Mouse (Mus musculus): ENCODE measurements at regions not wholly inside any gene's neighbourhood (a gene's known extent, or its start where the extent isn't known, plus 50 kb on each side); places are given as distances from the start of the nearest gene placed in this dataset.

- Histone ChIP-seq H3K9ac (replicated peaks; ENCODE audit: low read length) (no peak overlapping the region), H3K4me3 (ENCODE audit: low read depth, low read length) (no peak overlapping the region), H3K4me1 (ENCODE audit: control insufficient read depth, insufficient read depth, low read length) (peaks cover 6% of the 10 kb centered on the region), H3K27ac (replicated peaks; ENCODE audit: low read depth, low read length) (no peak overlapping the region), H3K27me3 (ENCODE audit: control insufficient read depth, insufficient read depth, low read length) (no peaks in the 10 kb centered on the region), H3K36me3 (replicated peaks; ENCODE audit: control insufficient read depth, insufficient read depth, low read depth, low read length) (no peaks in the 10 kb centered on the region), H3K9me3 (replicated peaks; ENCODE audit: control insufficient read depth, low read length) (no peaks in the 10 kb centered on the region), H3K4me2 (ENCODE audit: low read depth, low read length) (no peak overlapping the region)
- no peak for ATAC-seq (replicated peaks; ENCODE audit: insufficient number of reproducible peaks, low FRiP score, low TSS enrichment, low read depth)
- WGBS, result 93% methylated on average over 5 of the region's 5 CpGs
- DNase-seq (ENCODE audit: low spot score), result no peak
These were observed 67.9 kb upstream of the Pmepa1 start for GRCm38 (mm10) chr2:173344221-173344620.

GRCm38 (mm10) chr2:173347341-173347740, 71.0 kb upstream of the Pmepa1 start:
- H3K4me1 ChIP-seq (ENCODE audit: control insufficient read depth, insufficient read depth, low read length), result peaks cover 5% of the 10 kb centered on the region
- no peak overlapping the region for H3K27ac ChIP-seq (replicated peaks; ENCODE audit: low read depth, low read length)
- no peak for ATAC-seq (replicated peaks; ENCODE audit: insufficient number of reproducible peaks, low FRiP score, low TSS enrichment, low read depth)
- DNase-seq (ENCODE audit: low spot score), result no peak
- H3K36me3 ChIP-seq (replicated peaks; ENCODE audit: control insufficient read depth, insufficient read depth, low read depth, low read length), result no peaks in the 10 kb centered on the region
- H3K4me2 ChIP-seq (ENCODE audit: low read depth, low read length), result no peak overlapping the region
- no peak overlapping the region for H3K9ac ChIP-seq (replicated peaks; ENCODE audit: low read length)
- no peak overlapping the region for H3K4me3 ChIP-seq (ENCODE audit: low read depth, low read length)
- WGBS, result 75% methylated on average over 11 of the region's 11 CpGs
- H3K27me3 ChIP-seq (ENCODE audit: control insufficient read depth, insufficient read depth, low read length), result no peaks in the 10 kb centered on the region
- no peaks in the 10 kb centered on the region for H3K9me3 ChIP-seq (replicated peaks; ENCODE audit: control insufficient read depth, low read length)

DNA sequence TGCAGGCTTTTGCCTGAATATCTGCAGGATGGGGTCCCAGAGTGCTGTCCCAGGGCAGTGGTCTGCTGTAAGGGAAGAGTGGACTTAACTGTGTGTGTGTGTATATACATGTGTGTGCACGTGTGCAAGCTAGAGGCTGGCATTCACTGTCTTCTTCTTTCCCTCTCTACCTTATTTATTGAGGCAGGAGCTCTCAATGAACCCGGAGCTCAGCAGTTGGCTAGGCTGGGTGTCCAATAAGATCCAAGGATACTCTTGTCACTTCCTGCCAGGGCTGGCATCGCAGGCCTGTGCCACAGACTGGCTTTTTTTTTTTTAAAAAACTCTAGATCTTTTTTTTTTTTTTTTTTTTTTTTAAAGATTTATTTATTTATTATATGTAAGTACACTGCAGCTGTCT, 72.4 kb upstream of the Pmepa1 start:
- H3K4me2 ChIP-seq (ENCODE audit: low read depth, low read length), result no peak overlapping the region
- H3K27me3 ChIP-seq (ENCODE audit: control insufficient read depth, insufficient read depth, low read length), result no peaks in the 10 kb centered on the region
- no peaks in the 10 kb centered on the region for H3K36me3 ChIP-seq (replicated peaks; ENCODE audit: control insufficient read depth, insufficient read depth, low read depth, low read length)
- peaks cover 8% of the 10 kb centered on the region for H3K4me1 ChIP-seq (ENCODE audit: control insufficient read depth, insufficient read depth, low read length)
- no peak overlapping the region for H3K9ac ChIP-seq (replicated peaks; ENCODE audit: low read length)
- H3K27ac ChIP-seq (replicated peaks; ENCODE audit: low read depth, low read length), result no peak overlapping the region
- no peak for DNase-seq (ENCODE audit: low spot score)
- no peak for ATAC-seq (replicated peaks; ENCODE audit: insufficient number of reproducible peaks, low FRiP score, low TSS enrichment, low read depth)
- no peak overlapping the region for H3K4me3 ChIP-seq (ENCODE audit: low read depth, low read length)
- 74% methylated on average over 3 of the region's 3 CpGs for WGBS
- H3K9me3 ChIP-seq (replicated peaks; ENCODE audit: control insufficient read depth, low read length), result no peaks in the 10 kb centered on the region

DNA sequence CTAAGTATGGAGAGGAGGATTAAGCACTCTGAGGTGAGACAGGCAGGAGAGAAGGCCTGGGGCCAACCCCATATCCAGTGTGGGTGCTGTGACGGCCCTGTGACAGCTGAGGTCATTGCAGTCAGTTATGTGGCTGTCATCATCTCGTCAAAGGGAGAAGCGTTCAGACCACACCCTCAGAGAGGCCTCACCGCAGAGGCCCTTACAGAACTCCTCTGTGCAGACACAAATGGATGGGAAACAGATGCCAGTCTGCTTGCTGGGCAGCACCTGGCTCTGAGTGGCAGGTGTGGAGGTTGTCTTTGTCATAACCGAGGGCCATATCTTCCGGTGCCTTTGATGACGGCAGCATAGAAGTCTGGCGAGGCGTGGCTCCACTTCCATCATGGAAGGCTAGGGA, 73.2 kb upstream of the Pmepa1 start:
- H3K9me3 ChIP-seq (replicated peaks; ENCODE audit: control insufficient read depth, low read length), result no peaks in the 10 kb centered on the region
- no peak overlapping the region for H3K9ac ChIP-seq (replicated peaks; ENCODE audit: low read length)
- no peak overlapping the region for H3K27ac ChIP-seq (replicated peaks; ENCODE audit: low read depth, low read length)
- 62% methylated on average over 9 of the region's 9 CpGs for WGBS
- ATAC-seq (replicated peaks; ENCODE audit: insufficient number of reproducible peaks, low FRiP score, low TSS enrichment, low read depth) (no peak), DNase-seq (ENCODE audit: low spot score) (no peak)
- no peaks in the 10 kb centered on the region for H3K27me3 ChIP-seq (ENCODE audit: control insufficient read depth, insufficient read depth, low read length)
- no peak overlapping the region for H3K4me3 ChIP-seq (ENCODE audit: low read depth, low read length)
- no peaks in the 10 kb centered on the region for H3K36me3 ChIP-seq (replicated peaks; ENCODE audit: control insufficient read depth, insufficient read depth, low read depth, low read length)
- H3K4me2 ChIP-seq (ENCODE audit: low read depth, low read length), result no peak overlapping the region
- H3K4me1 ChIP-seq (ENCODE audit: control insufficient read depth, insufficient read depth, low read length), result peaks cover 8% of the 10 kb centered on the region

GRCm38 (mm10) chr2:173349910-173350309, 73.6 kb upstream of the Pmepa1 start:
- Histone ChIP-seq H3K27ac (replicated peaks; ENCODE audit: low read depth, low read length) (no peak overlapping the region), H3K27me3 (ENCODE audit: control insufficient read depth, insufficient read depth, low read length) (no peaks in the 10 kb centered on the region), H3K9me3 (replicated peaks; ENCODE audit: control insufficient read depth, low read length) (no peaks in the 10 kb centered on the region), H3K4me2 (ENCODE audit: low read depth, low read length) (no peak overlapping the region), H3K36me3 (replicated peaks; ENCODE audit: control insufficient read depth, insufficient read depth, low read depth, low read length) (no peaks in the 10 kb centered on the region), H3K4me1 (ENCODE audit: control insufficient read depth, insufficient read depth, low read length) (peaks cover 8% of the 10 kb centered on the region), H3K9ac (replicated peaks; ENCODE audit: low read length) (no peak overlapping the region), H3K4me3 (ENCODE audit: low read depth, low read length) (no peak overlapping the region)
- DNase-seq (ENCODE audit: low spot score) (no peak), ATAC-seq (replicated peaks; ENCODE audit: insufficient number of reproducible peaks, low FRiP score, low TSS enrichment, low read depth) (no peak)
- WGBS, result 81% methylated on average over 4 of the region's 4 CpGs

GRCm38 (mm10) chr2:173350405-173350804, 74.1 kb upstream of the Pmepa1 start:
- DNase-seq (ENCODE audit: low spot score) (no peak), ATAC-seq (replicated peaks; ENCODE audit: insufficient number of reproducible peaks, low FRiP score, low TSS enrichment, low read depth) (no peak)
- Histone ChIP-seq H3K27ac (replicated peaks; ENCODE audit: low read depth, low read length) (no peak overlapping the region), H3K9ac (replicated peaks; ENCODE audit: low read length) (no peak overlapping the region), H3K9me3 (replicated peaks; ENCODE audit: control insufficient read depth, low read length) (no peaks in the 10 kb centered on the region), H3K4me2 (ENCODE audit: low read depth, low read length) (no peak overlapping the region), H3K27me3 (ENCODE audit: control insufficient read depth, insufficient read depth, low read length) (no peaks in the 10 kb centered on the region), H3K4me1 (ENCODE audit: control insufficient read depth, insufficient read depth, low read length) (peaks cover 8% of the 10 kb centered on the region), H3K4me3 (ENCODE audit: low read depth, low read length) (no peak overlapping the region), H3K36me3 (replicated peaks; ENCODE audit: control insufficient read depth, insufficient read depth, low read depth, low read length) (no peaks in the 10 kb centered on the region)
- 89% methylated on average over 3 of the region's 3 CpGs for WGBS

DNA sequence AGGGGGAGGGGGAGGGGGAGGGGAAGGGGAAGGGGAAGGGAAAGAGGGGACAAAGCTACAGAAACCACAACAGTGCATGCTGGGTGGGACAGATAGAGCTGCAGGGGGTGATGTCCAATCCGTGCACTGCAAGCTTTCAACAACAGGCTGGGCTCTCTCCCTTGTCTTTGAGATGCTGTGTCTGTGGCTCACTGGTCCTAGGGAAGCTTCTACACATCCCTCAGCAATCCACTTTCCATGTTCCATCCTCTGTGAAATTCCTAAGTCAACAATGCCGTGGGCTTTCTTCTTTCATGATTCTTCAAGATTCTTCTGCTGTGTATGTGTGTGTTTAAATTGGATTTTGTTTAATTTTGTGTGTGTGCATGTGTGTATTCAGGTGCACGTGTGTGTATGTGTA, 74.5 kb upstream of the Pmepa1 start:
- no peak overlapping the region for H3K4me2 ChIP-seq (ENCODE audit: low read depth, low read length)
- DNase-seq (ENCODE audit: low spot score) (no peak), ATAC-seq (replicated peaks; ENCODE audit: insufficient number of reproducible peaks, low FRiP score, low TSS enrichment, low read depth) (no peak)
- H3K36me3 ChIP-seq (replicated peaks; ENCODE audit: control insufficient read depth, insufficient read depth, low read depth, low read length), result no peaks in the 10 kb centered on the region
- WGBS, result 61% methylated on average over 3 of the region's 3 CpGs
- H3K4me1 ChIP-seq (ENCODE audit: control insufficient read depth, insufficient read depth, low read length), result peaks cover 8% of the 10 kb centered on the region
- H3K4me3 ChIP-seq (ENCODE audit: low read depth, low read length), result no peak overlapping the region
- H3K9ac ChIP-seq (replicated peaks; ENCODE audit: low read length), result no peak overlapping the region
- peak overlapping the region; percentile 3; the same call in 1 of the 2 replicates for H3K27ac ChIP-seq (replicated peaks; ENCODE audit: low read depth, low read length)
- no peaks in the 10 kb centered on the region for H3K9me3 ChIP-seq (replicated peaks; ENCODE audit: control insufficient read depth, low read length)
- no peaks in the 10 kb centered on the region for H3K27me3 ChIP-seq (ENCODE audit: control insufficient read depth, insufficient read depth, low read length)

GRCm38 (mm10) chr2:173351831-173352755, 75.8 kb upstream of the Pmepa1 start:
- Histone ChIP-seq H3K4me3 (ENCODE audit: low read depth, low read length) (no peak overlapping the region), H3K27me3 (ENCODE audit: control insufficient read depth, insufficient read depth, low read length) (no peaks in the 10 kb centered on the region), H3K9ac (replicated peaks; ENCODE audit: low read length) (peak overlapping the region; percentile 14), H3K36me3 (replicated peaks; ENCODE audit: control insufficient read depth, insufficient read depth, low read depth, low read length) (no peaks in the 10 kb centered on the region), H3K27ac (replicated peaks; ENCODE audit: low read depth, low read length) (peak overlapping the region; percentile 94), H3K4me2 (ENCODE audit: low read depth, low read length) (peak overlapping the region; percentile 14; the same call in 1 of the 2 replicates), H3K9me3 (replicated peaks; ENCODE audit: control insufficient read depth, low read length) (no peaks in the 10 kb centered on the region), H3K4me1 (ENCODE audit: control insufficient read depth, insufficient read depth, low read length) (peaks cover 8% of the 10 kb centered on the region)
- 30% methylated on average over 18 of the region's 18 CpGs for WGBS
- peak; percentile 88 for ATAC-seq (replicated peaks; ENCODE audit: insufficient number of reproducible peaks, low FRiP score, low TSS enrichment, low read depth)
- peak; percentile 93 for DNase-seq (ENCODE audit: low spot score)
